Mouse (Mus musculus) frontal cortex, postnatal 36 days (tissue): Measurements from ENCODE around the gene Angptl8.
"Not testable (repeated sequence)": the region's sequence is repeated elsewhere in the genome, so short reads cannot be mapped to it uniquely, and the experiment has no call there.

ENCODE experiments used
- DNase-seq, 2 experiments: peaks; one replicate each; pipeline ENCODE4 v3.0.0; 2022; ENCODE audit warnings: low spot score in 2 of 2

Angptl8 gene

GRCm38 (mm10) chr9:21835258-21835912 is at the start of gene Angptl8:
Gene Angptl8 (plus strand): TSS chr9:21835510.
- DNase-seq: no peak

DNA sequence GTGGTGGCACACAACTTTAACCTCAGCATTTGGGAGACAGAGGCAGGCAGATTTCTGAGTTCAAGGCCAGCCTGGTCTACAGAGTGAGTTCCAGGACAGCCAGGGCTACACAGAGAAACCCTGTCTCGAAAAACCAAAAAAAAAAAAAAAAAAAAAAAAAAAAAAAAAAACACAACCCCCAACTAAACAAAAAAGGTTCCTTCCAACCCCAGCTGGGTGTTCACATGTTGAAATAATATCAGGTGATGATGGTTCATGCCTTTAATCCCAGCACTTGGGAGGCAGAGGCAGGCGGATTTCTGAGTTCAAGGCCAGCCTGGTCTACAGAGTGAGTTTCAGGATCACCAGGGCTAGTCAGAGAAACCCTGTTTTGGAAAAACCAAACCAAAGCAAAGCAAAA is 49.0 kb upstream of the Angptl8 start:
- DNase-seq: not testable (repeated sequence)

- peak; percentile 56 to 59 for DNase-seq
Measured at GRCm38 (mm10) chr9:21786906-21787305, 48.4 kb upstream of the Angptl8 start.

DNA sequence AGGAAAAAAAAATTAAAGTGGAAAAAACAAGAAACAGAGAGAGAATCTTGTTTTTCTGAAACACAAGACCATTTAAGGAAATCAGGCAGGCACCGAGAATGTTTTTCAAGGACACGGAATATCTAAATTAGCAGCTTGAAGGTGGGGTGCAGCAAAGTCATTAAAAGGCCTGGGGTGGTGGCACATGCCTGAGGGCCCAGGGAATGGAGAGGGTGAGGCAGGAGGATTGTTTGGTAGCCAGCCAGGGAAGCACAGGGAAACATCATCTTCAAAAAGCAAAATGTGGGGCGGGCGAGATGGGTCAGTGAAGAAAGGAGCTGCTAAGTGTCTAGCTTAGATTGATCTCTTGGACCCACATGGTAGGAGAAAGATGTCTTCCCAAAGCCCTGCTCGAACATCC is 47.7 kb upstream of the Angptl8 start:
- DNase-seq: no peak

GRCm38 (mm10) chr9:21788234-21788633 is 47.1 kb upstream of the Angptl8 start:
- no peak for DNase-seq

GRCm38 (mm10) chr9:21791861-21792260 is 43.4 kb upstream of the Angptl8 start:
- no peak for DNase-seq

DNA sequence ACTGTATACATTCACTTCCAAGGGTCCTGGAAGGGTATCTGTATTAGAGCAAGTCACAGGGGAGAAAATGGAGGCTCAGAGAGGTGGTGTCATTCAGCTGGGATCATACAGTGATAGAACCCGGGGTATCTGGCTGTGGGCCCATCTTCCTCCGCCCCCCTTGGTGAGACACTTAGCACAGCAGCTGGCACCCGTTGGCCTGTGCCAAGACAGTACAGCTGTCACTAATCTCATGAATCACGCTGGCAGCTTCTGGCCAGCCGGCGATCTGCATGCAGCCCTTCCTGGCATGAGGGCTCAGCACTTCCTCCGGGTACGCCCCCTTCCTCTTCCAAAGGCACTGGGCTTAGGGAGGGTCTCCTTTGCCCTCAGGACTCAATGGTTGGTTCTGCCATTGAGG is 42.7 kb upstream of the Angptl8 start:
- peak; percentile 59 to 64 for DNase-seq

- DNase-seq: not testable (repeated sequence)
Measured at GRCm38 (mm10) chr9:21793507-21793906, 41.8 kb upstream of the Angptl8 start.

DNA sequence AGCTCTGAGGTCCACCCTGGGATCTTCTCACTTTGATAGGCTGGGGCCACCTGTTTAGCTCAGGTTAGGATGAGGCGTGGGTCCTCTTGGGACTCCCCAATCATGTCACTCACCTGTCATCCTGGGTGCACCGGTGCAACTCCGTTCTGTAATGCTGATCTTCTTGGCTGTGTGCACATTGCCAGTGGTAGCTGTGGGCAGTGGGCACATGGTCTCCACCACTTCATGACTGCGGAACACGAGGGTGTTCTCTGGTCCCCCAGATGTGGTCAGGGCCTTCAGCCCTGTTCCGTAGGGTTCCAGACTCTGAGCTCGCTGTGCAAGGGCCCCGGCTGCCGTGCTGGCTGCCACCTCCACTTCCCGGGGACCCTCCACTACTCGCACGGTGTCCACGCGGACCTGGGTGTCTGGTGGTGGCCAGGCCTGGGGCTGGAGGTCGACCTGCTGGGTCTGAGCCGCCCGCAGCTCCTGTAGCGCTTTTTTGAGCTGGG is 40.9 kb upstream of the Angptl8 start:
- no peak for DNase-seq

GRCm38 (mm10) chr9:21794925-21795324 is 40.4 kb upstream of the Angptl8 start:
- no peak for DNase-seq

- no peak for DNase-seq
Measured at GRCm38 (mm10) chr9:21795579-21795978, 39.7 kb upstream of the Angptl8 start.

DNA sequence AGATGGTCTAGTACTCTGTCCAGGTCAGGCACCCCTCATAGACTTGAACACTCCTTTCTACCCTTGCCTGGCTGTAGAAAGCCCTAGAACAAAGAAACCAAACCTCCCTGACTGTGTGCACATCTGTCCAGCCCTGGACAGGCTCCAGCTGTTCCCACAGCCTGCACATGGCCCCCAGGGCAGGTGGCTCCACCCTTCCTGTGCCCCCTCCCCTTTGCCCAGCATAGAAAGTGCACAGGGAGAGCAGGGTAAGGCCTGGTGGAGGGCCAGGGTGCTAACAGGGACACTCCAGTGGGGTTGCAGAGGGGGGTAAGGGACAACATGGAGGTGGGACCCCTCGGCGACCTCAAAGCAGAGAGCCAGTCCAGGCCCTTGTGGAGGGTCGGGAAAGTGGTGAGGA is 39.1 kb upstream of the Angptl8 start:
- no peak for DNase-seq

- no peak for DNase-seq
Measured at GRCm38 (mm10) chr9:21796919-21797318, 38.4 kb upstream of the Angptl8 start.

- DNase-seq: no peak
Measured at GRCm38 (mm10) chr9:21797921-21798344, 37.4 kb upstream of the Angptl8 start.

DNA sequence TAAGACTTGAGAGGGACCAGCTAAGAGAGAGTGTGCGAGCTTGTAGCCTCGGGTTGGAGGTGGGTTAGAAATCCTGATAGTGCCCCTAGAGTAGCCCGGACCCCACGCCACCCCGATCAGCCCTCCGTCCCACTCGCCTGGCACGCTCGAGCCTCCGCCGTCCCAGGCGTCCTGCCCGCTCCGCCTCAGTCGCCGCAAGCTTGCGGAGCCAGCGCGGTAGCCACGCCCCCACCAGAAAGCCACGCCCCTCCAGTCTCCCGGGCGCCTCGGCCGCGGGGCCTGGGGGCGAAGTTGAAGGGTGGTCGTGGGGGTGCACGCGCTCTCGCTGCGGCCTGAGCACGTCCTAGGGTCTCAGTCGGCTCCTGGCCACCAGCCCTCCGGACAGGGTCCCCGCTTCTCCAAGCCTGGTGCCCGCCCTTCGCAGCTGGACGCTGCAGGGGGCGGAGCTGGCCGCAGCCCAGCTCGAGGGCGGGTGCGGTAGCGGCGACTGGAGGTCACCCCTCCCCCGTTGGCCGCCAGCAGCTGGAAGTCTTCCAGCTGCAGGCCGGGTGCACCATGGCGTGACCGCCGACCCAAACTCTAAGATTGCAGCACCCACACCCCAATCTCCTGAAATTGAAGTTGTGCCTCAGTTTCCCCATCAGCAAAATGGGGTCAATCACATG is 36.8 kb upstream of the Angptl8 start, which contains the start of gene Kank2:
Gene Kank2 (minus strand): TSS at position 400 of the 665 bp plus-strand sequence.
- peak; percentile 60 to 73 for DNase-seq

DNA sequence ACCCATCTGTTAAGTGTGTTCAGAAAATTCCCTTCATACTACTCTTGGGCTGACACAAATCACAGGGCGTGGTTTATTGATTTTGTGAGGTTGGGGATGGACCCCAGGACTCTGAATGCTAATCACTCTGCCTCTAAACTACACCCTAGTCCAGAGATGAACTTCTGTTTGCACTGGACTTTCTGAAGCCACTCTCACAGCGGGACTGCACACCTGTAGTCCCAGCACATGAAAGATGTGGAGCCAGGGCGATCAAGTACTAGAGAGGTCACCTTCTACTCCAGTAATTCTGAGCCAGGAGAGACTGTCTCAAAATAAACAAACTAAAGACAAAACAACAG is 36.3 kb upstream of the Angptl8 start:
- no peak for DNase-seq

- DNase-seq: no peak
Measured at GRCm38 (mm10) chr9:21801121-21801520, 34.2 kb upstream of the Angptl8 start.

DNA sequence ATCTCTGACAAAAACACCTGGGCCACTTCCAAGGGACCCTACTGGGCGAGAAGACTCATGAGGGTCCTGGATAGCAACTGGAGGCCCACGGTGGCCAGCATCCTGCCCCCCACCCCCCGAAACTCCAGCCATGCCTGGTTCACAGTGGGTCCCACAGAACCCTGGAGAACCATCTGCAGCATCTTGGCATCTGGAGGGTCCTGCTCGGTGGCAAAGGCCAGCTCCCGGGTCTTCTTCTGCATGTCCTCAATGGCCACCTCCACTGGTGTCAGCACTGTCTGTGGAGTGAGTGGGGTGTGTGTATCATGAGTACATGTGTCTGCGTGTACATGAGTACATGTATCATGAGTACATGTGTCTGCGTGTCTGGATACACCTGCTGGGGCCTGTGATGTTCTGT is 33.7 kb upstream of the Angptl8 start:
- no peak for DNase-seq

DNA sequence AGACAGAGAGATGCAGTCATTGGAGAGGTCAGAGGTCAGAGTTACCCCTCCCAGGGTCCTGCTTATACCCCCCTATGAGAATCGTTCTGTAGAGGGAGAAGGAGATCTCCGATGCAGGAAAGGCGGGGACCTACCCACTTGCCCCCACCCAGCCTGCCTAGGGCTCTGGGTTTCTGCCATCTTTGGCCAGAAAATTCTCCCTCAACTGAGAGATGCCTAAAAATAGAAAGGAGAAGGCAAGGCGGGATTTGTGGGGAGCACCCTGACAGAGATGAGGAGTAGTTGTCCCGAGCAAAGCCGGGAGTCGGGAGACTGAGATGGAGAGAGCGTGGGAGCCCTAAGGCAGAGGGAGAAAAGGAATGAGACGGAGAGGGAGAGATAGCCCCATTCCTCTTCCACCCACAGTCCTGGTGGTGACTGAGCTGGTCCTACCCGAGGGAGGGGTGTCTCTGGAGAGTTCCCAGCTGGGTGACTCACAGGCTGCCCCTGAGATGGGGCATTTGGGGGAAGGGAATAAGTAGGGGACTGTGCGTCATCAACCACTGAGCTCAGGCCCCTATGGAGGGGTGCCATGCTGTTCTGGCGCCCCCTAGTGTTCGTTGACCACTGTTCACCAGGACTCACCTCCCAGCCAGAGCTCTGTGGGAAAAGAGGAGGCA is 31.2 kb upstream of the Angptl8 start:
- DNase-seq: peak; percentile 83 to 87

DNA sequence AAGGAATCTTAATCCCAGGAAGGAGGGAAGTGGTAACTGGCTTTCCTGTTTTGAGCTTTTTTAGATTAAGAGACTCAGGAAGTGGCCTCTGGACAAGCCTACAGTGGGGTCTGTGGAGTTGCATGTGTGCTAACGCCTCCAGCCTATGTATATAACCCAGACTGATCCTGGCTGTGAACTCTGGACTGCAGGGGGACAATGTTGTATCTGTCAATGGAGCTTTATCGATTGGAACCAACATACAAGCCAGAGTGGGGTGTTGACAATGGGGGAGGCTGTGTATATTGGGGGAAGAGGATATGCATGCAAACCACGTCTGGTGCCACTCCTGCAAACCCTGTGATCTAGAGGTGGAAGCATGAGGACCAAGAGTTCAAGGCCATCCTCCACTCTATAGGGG is 28.9 kb upstream of the Angptl8 start:
- no peak for DNase-seq

DNA sequence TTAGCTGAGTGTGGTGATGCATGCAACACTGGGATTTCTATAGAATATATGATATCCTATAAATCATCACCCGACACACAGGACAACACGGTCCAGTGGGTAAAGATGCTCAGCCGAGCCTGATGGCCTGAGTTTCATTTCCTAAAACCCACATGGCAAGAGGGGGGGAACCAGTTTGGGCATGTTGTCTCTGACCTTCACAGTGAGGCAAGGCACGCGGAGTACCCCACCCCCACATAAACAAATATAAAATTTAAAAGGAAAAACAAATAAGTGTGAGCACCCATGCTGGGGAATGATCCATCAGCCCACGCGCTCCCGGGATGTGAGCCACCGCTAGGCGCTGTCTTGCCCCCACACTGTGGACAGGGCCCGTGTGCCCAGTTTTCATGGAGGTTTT is 28.3 kb upstream of the Angptl8 start:
- DNase-seq: peak in 1 of 2 experiments; percentile 13

GRCm38 (mm10) chr9:21808561-21808960 is 26.7 kb upstream of the Angptl8 start:
- no peak for DNase-seq

DNA sequence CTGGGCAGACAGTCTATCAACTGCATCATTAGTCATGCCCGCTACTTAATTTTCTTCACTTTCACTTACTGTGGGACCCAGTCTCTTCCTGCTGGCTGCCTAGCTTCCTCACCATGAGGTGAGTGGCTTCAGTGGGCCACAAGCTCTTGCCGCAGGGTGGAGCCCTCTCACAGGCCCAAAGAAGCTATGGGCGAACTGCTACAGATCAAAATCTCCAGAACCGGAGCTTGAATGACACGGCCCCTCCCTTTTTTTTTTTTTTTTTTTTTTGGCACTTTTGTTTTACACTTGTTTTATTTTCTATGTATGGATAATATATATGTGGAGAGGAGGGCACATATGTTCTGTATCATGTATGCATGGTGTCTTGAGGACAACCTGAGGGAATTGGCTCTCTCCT is 24.1 kb upstream of the Angptl8 start:
- DNase-seq: no peak
